Mouse (Mus musculus) central nervous system, embryonic 11.5 days (tissue): ENCODE results near the gene Obox1. TPM values are rescaled to one million over a fixed set of nuclear protein-coding genes. Genes with fewer than 3 reads are reported as not detected.

Experiments used
- polyA plus RNA-seq: library from polyadenylated mRNA; depleted of rRNA; stranded (reverse); fragments of >200 nt; gene quantifications from 2 replicates; pipeline ENCODE4 v1.2.3, GENCODE M21; 2012; rRNA removed

The Obox1 gene
- not detected in 2 replicates for polyA plus RNA-seq

GRCm38 (mm10) chr7:15388421-15388998 is at the start of gene Obox1, which contains the start of gene Obox2:
Gene Obox1, plus strand, starts transcription at chr7:15388948.
Gene Obox2, plus strand, starts transcription at chr7:15388721.

Other genes with a start within 250 kb of the Obox1 start
- not detected in 2 replicates for gene Obox2, start 227 bp upstream of the Obox1 start, polyA plus RNA-seq